Mouse (Mus musculus) E14TG2a.4 (cell line): ENCODE results near the gene Cd72.

ENCODE experiments used
- H3K27me3 ChIP-seq: 2 replicates; pipeline ENCODE4 v1.6.1; 2014; ENCODE audit warnings: low read length, control low read depth; ENCODE audit not compliant: insufficient read depth
- H3K36me3 ChIP-seq: 2 replicates; pipeline ENCODE4 v1.6.1; 2014; ENCODE audit warnings: low read length, control low read depth; ENCODE audit not compliant: insufficient read depth
- H3K4me1 ChIP-seq: replicated peaks from 2 replicates; pipeline ENCODE4 v1.6.1; 2014; ENCODE audit warnings: low read depth, low read length, control low read depth
- H3K4me3 ChIP-seq: replicated peaks from 2 replicates; pipeline ENCODE4 v1.5.1; 2014; ENCODE audit warnings: mild to moderate bottlenecking, low read length
- H3K9me3 ChIP-seq: 2 replicates; pipeline ENCODE4 v1.6.1; 2014; ENCODE audit warnings: low read length, control low read depth
- CTCF ChIP-seq: conservative IDR thresholded peaks from 2 replicates; pipeline ENCODE4 v1.5.1; 2014; ENCODE audit warnings: low read length
- NANOG ChIP-seq: IDR thresholded peaks from 2 replicates; pipeline ENCODE4 v1.6.1; 2014; ENCODE audit warnings: borderline replicate concordance, low read length, mixed read lengths
- POU5F1 ChIP-seq: IDR thresholded peaks from 2 replicates; pipeline ENCODE4 v1.6.1; 2014; ENCODE audit warnings: low read length, borderline replicate concordance

Cd72 gene

DNA sequence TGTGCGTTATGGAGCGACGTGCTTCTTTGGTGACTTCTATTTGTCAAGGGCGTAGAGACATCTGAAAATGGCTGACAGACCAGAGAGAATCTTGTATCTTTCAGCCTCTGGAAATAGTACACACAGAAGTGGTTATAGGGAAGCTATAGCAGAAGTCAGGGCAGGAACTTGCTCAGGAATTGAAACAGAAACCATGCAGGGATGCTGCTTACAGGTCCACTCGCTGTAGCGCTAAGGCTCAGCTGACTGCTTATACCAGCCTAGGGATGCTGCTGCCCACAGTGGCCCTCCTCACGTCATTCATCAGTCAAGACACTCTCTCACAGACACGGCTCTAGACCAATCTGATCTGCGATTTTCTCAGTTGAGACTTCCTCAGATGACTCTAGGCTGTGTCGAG is 15.9 kb upstream of the Cd72 start:
- no peaks in the 10 kb centered on the region for H3K36me3 ChIP-seq
- H3K4me3 ChIP-seq, result no peak overlapping the region
- no peaks in the 10 kb centered on the region for H3K9me3 ChIP-seq
- no peaks in the 10 kb centered on the region for H3K4me1 ChIP-seq
- TF ChIP-seq NANOG (no peak), POU5F1 (no peak), CTCF (no peak)
- H3K27me3 ChIP-seq, result peaks cover 9% of the 10 kb centered on the region

DNA sequence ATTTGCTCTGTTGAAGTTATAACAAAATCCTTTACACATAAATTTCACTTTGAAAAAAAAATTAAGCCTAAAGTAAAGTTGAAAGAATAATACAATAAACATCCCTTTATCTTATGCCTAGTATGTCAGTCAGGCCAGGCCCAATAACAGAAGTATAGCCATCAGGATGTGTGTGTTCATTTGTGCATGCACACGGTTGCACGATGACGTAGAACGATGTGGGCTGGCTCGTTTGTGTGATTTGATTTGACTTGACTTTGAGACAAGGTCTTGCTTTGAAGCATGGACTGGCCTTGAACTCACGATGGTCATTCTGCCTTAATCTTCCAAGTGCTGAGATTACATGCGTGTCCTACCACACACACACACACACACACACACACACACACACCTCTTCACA is 12.4 kb upstream of the Cd72 start:
- Histone ChIP-seq H3K4me1 (no peaks in the 10 kb centered on the region), H3K27me3 (peaks cover 2% of the 10 kb centered on the region), H3K36me3 (no peaks in the 10 kb centered on the region), H3K9me3 (no peaks in the 10 kb centered on the region), H3K4me3 (no peak overlapping the region)
- TF ChIP-seq NANOG, result no peak
- TF ChIP-seq POU5F1, result no peak
- no peak for TF ChIP-seq CTCF

DNA sequence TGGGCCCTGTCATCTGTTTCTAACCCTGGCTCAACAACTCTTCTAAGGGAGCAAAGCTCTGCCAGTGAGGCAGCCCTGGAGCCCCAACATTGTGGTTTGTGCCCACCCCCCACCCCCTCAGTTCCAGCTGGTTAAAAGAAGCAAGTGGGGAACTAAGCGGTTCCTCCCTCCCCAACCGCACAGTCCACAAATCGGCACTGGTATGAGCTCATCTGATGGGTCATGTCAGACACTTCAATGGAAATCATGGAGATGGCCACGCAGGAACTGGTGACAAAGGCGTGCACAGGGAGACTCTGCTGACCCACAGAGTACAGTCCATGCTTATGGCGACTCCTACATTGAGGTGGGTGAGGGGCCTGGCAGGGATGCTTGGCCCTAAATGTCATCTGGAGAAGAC is 11.5 kb upstream of the Cd72 start:
- Histone ChIP-seq H3K27me3 (peaks cover 2% of the 10 kb centered on the region), H3K9me3 (no peaks in the 10 kb centered on the region), H3K4me1 (no peaks in the 10 kb centered on the region), H3K4me3 (no peak overlapping the region), H3K36me3 (no peaks in the 10 kb centered on the region)
- no peak for TF ChIP-seq POU5F1
- TF ChIP-seq NANOG, result no peak
- TF ChIP-seq CTCF, result no peak

DNA sequence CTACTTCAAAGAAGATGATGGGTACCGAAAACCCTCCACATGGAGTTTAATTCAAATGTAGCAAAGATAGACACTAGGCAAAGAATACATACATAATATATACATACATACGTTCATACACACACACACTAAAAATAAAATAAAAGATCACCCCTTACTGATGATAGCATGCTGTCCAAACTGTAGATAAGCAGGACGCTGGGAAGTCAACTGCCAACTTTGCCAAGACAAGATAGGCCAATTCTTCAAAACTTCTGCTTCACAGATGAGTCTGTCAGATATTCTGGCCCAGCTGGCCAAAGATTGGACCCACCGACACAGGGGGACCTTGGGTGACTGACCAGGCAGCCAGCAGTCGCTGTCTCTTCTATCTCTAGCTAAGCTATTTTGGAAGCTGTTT is 8.7 kb upstream of the Cd72 start:
- H3K36me3 ChIP-seq, result no peaks in the 10 kb centered on the region
- TF ChIP-seq CTCF (no peak), POU5F1 (no peak), NANOG (no peak)
- H3K4me1 ChIP-seq, result no peaks in the 10 kb centered on the region
- peaks cover 8% of the 10 kb centered on the region for H3K9me3 ChIP-seq
- peaks cover 10% of the 10 kb centered on the region; the same call in 1 of the 2 replicates for H3K27me3 ChIP-seq
- H3K4me3 ChIP-seq, result no peak overlapping the region

DNA sequence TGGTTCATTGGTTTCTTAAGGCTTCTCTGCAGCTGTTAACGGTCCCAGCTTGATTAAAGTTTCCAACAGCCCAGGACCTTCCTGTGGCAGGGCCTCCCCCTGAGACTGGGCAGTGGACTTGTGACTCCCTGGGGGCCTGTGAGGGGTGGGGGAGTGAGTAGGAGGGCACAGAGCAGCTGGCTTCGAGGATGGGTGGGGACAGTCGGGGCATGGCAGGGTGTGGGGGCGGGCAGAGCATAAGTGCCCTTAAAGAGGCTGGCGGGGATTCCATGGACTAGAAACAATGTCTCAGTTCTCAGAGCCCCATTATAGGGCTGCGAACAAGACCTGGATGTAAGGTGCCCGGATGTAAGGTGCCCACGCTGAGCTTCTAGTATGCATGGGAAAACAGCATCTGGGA is 2.7 kb upstream of the Cd72 start:
- TF ChIP-seq POU5F1 (no peak), CTCF (no peak), NANOG (no peak)
- peaks cover 51% of the 10 kb centered on the region for H3K27me3 ChIP-seq
- no peaks in the 10 kb centered on the region for H3K36me3 ChIP-seq
- no peak overlapping the region for H3K4me3 ChIP-seq
- peaks cover 26% of the 10 kb centered on the region for H3K4me1 ChIP-seq
- peaks cover 8% of the 10 kb centered on the region for H3K9me3 ChIP-seq

DNA sequence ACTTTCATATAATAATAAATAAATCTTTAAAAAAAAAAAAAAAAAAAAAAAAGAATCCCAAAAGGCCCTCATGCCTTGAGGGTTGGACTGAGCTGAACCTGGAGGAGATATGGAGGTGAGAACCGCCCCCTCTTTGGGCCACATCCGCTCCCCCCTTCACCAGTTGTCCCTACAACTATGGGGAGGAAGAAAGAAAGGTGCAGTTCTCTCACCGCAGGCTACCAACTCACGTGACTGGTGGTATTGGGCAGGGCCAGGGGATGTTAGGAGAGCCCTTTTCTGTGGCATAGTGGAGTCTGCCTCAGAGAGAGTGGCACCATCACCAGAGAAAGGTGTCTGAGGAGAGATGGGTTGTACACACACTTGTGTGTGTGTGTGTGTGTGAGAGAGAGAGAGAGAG is 2.0 kb upstream of the Cd72 start:
- TF ChIP-seq NANOG, result no peak
- TF ChIP-seq CTCF, result no peak
- no peak for TF ChIP-seq POU5F1

DNA sequence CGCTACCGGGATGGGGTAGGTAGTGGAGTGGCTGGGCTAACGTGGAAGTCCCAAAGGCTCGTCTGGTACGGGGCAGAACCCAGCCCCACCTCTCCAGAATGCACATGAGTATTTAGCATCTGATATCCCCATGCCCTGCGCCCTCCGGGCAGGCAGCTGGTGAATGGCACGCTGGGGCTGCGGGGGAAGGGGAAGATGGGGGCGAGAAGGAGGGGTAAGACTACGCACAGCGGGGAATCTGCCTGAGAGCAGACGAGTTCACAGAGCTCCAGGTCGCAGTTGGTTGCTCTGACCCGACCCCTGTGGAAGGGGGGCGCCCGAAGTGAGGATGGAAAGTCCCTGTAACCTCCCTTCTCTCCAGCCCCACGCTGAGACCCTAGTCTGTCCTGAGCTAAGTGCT is 1.0 kb downstream of the Cd72 start:
- Histone ChIP-seq H3K4me3 (0 out of 2 replicates have a peak overlapping the region, but pooled peaks have one; percentile 0), H3K36me3 (no peaks in the 10 kb centered on the region), H3K9me3 (peaks cover 6% of the 10 kb centered on the region; the same call in 1 of the 2 replicates), H3K27me3 (peaks cover 64% of the 10 kb centered on the region), H3K4me1 (peaks cover 26% of the 10 kb centered on the region)
- no peak for TF ChIP-seq NANOG

More for the DNA sequence above, 2.0 kb upstream of the Cd72 start:
- H3K27me3 ChIP-seq, result peaks cover 58% of the 10 kb centered on the region
- no peak overlapping the region for H3K4me3 ChIP-seq
- peaks cover 26% of the 10 kb centered on the region for H3K4me1 ChIP-seq
- no peaks in the 10 kb centered on the region for H3K36me3 ChIP-seq
- peaks cover 10% of the 10 kb centered on the region for H3K9me3 ChIP-seq

DNA sequence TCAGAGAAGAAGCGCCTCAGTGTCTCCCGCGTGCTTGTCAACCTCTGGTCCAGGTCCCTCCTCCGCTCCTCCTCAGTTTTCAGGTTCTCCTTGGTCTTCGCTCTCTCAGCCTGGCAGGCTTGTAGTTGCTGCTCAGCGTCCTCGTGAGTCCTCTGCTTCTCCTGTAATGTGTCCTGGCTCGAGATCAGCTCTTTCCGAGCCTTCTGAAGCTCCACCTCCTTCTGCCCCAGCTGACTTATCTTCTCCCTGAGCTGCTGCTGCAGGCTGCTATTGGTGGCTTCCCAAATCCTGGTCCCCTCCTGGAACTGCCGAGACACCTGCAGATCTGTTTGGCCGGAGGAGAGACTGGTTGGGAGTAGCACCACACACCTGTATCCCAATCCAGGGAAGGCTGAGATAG is 2.1 kb downstream of the Cd72 start:
- H3K27me3 ChIP-seq, result peaks cover 60% of the 10 kb centered on the region
- H3K4me1 ChIP-seq, result peaks cover 24% of the 10 kb centered on the region
- H3K36me3 ChIP-seq, result peaks cover 7% of the 10 kb centered on the region
- TF ChIP-seq NANOG (no peak), POU5F1 (no peak), CTCF (no peak)
- H3K4me3 ChIP-seq, result no peak overlapping the region
- H3K9me3 ChIP-seq, result peaks cover 6% of the 10 kb centered on the region; the same call in 1 of the 2 replicates

DNA sequence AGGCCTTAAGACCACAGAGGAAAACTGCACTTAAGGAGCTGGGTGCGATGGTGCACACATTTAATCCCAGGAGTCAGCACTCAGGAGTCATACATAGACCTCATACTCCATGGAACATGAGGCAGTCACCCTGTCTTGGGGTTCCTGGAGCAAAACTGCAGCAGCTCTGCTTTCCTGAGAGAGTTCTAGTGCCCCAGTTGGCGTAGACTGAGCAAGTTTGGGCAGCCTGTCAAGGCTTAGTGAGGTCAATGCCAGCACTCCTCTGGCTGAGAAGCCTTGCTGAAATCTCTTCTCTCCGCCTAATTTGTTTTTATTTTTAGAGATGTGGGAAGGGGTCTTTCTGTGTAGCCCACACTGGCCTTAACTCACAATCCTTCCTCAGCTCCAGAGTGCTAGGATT is 5.9 kb downstream of the Cd72 start:
- TF ChIP-seq CTCF, result no peak
- TF ChIP-seq NANOG, result no peak
- no peak for TF ChIP-seq POU5F1
- Histone ChIP-seq H3K4me3 (no peak overlapping the region), H3K9me3 (peaks cover 6% of the 10 kb centered on the region; the same call in 1 of the 2 replicates), H3K36me3 (peaks cover 31% of the 10 kb centered on the region), H3K27me3 (peaks cover 58% of the 10 kb centered on the region), H3K4me1 (peaks cover 31% of the 10 kb centered on the region)
